28 mouse cellular contexts compared by ENCODE assay signal in genomic region chr5:81623846-81624245, GRCm38 (mm10).
DNase-seq lines count a peak whose midpoint lies in the region; ATAC-seq and TF ChIP-seq lines count a peak whose summit lies in the region.
"Had no signal": no experiment of that assay in that cellular context is flagged by ENCODE, and none has a peak within 500 bp of the region (broad histone marks: within the 10 kb centered on the region; RNA-seq: fewer than 3 reads in every experiment).

No protein-coding gene starts in this region.

- H3K36me3 ChIP-seq in hindbrain, embryonic 11.5 days (ENCODE audit: control insufficient read depth, insufficient read depth, low read length) = no peaks in the 10 kb centered on the region
- H3K36me3 ChIP-seq in hindbrain, embryonic 13.5 days = no peaks in the 10 kb centered on the region
- no peaks in the 10 kb centered on the region for H3K36me3 ChIP-seq in ES-E14 (ENCODE audit: control insufficient read depth, insufficient read depth, low read length, poor library complexity, severe bottlenecking)
- H3K36me3 ChIP-seq: embryonic facial prominence, embryonic 10.5 days; embryonic facial prominence, embryonic 13.5 days; forebrain, embryonic 12.5 days; G1E had no signal

- in situ Hi-C loops in ES-E14 (cut with MboI; ENCODE audit: low sequenced_read_pairs in 2 of 2, unreplicated experiment in 2 of 2) = no loop called here

- no peak overlapping the region for H3K4me3 ChIP-seq in hindbrain, embryonic 11.5 days (ENCODE audit: low read depth, low read length)
- no peak overlapping the region for H3K4me3 ChIP-seq in hindbrain, embryonic 13.5 days
- no peak overlapping the region for H3K4me3 ChIP-seq in ES-E14 (ENCODE audit: insufficient read depth in 1 of 2, low read depth in 1 of 2, low read length in 2 of 2, poor library complexity in 1 of 2, severe bottlenecking in 1 of 2)
- H3K4me3 ChIP-seq: embryonic facial prominence, embryonic 10.5 days; embryonic facial prominence, embryonic 13.5 days; erythroblast, embryonic 14.5 days; forebrain, embryonic 12.5 days; gastrocnemius, adult 2 months had no signal

- ATAC-seq in hindbrain, embryonic 11.5 days (ENCODE audit: low FRiP score) = 0 out of 2 replicates have a peak, but pooled peaks have one; percentile 27
- ATAC-seq in hindbrain, embryonic 13.5 days (ENCODE audit: low FRiP score) = no peak; the same call in 1 of the 2 replicates
- ATAC-seq: CD4-positive, CD25-positive, alpha-beta regulatory T cell, adult 4 months; forebrain, postnatal 0 days; hindbrain, postnatal 0 days; inflammation-experienced regulatory T-cells, adult 6 months; intestine, embryonic 16.5 days had no signal

- 13% methylated on average over 1 of the region's 1 CpGs for WGBS in hindbrain, embryonic 11.5 days
- 10% methylated on average over 1 of the region's 1 CpGs for WGBS in hindbrain, embryonic 13.5 days

- no peaks in the 10 kb centered on the region for H3K4me1 ChIP-seq in hindbrain, embryonic 11.5 days (replicated peaks; ENCODE audit: control insufficient read depth, insufficient read depth, low read length)
- H3K4me1 ChIP-seq in hindbrain, embryonic 13.5 days (replicated peaks) = peaks cover 3% of the 10 kb centered on the region; the same call in 1 of the 2 replicates
- H3K4me1 ChIP-seq in ES-E14 (ENCODE audit: control insufficient read depth in 2 of 2, insufficient read depth in 2 of 2, low read length in 2 of 2, poor library complexity in 1 of 2) = no peaks in the 10 kb centered on the region
- H3K4me1 ChIP-seq: embryonic facial prominence, embryonic 10.5 days; embryonic facial prominence, embryonic 13.5 days; forebrain, embryonic 12.5 days had no signal

- H3K9ac ChIP-seq in hindbrain, embryonic 11.5 days (ENCODE audit: low read depth, low read length) = no peak overlapping the region
- H3K9ac ChIP-seq in hindbrain, embryonic 13.5 days = no peak overlapping the region
- no peak overlapping the region for H3K9ac ChIP-seq in ES-E14 (ENCODE audit: insufficient read depth, low read depth, low read length, poor library complexity, severe bottlenecking)
- H3K9ac ChIP-seq: embryonic facial prominence, embryonic 13.5 days; forebrain, embryonic 12.5 days; forebrain, postnatal 0 days; hindbrain, embryonic 14.5 days had no signal

- no peaks in the 10 kb centered on the region for H3K27me3 ChIP-seq in hindbrain, embryonic 11.5 days (ENCODE audit: control insufficient read depth, insufficient read depth, low read length)
- no peaks in the 10 kb centered on the region for H3K27me3 ChIP-seq in hindbrain, embryonic 13.5 days
- H3K27me3 ChIP-seq: embryonic facial prominence, embryonic 13.5 days; forebrain, embryonic 12.5 days had no signal

- DNase-seq in hindbrain, embryonic 11.5 days (ENCODE audit: low spot score) = peak; percentile 12
- DNase-seq in ES-CJ7 (ENCODE audit: low read depth, low spot score) = peak; percentile 73
- DNase-seq in ES-E14 (ENCODE audit: low read depth, low spot score) = peak; percentile 47
- DNase-seq in ZHBTc4 (ENCODE audit: low read depth, low spot score) = peak; percentile 70
- no peak for DNase-seq in kidney, postnatal 36 days
- DNase-seq in MN1 (ENCODE audit: low spot score) = no peak
- DNase-seq in adrenal gland, postnatal 4 days (ENCODE audit: low spot score in 2 of 2) = no peak
- DNase-seq: adrenal gland, adult 2 months; adrenal gland, postnatal 14 days; cerebellum, adult 18-20 months; cerebellum, adult 9-10 months; cerebellum, postnatal 14 days; forebrain, postnatal 0 days; gastrocnemius, adult 2 months; gastrocnemius, postnatal 14 days; heart, adult 11 months had no signal

- H3K9me3 ChIP-seq in hindbrain, embryonic 11.5 days (ENCODE audit: control insufficient read depth, low read length) = no peaks in the 10 kb centered on the region
- no peaks in the 10 kb centered on the region for H3K9me3 ChIP-seq in hindbrain, embryonic 13.5 days
- H3K9me3 ChIP-seq in ES-E14 (ENCODE audit: control insufficient read depth, insufficient read depth, low read depth, low read length) = no peaks in the 10 kb centered on the region
- H3K9me3 ChIP-seq: embryonic facial prominence, embryonic 10.5 days; embryonic facial prominence, embryonic 13.5 days; forebrain, embryonic 12.5 days; G1E had no signal

- H3K4me2 ChIP-seq in hindbrain, embryonic 11.5 days (replicated peaks; ENCODE audit: low read depth, low read length) = no peak overlapping the region
- H3K4me2 ChIP-seq in hindbrain, embryonic 13.5 days = no peak overlapping the region
- H3K4me2 ChIP-seq: embryonic facial prominence, embryonic 13.5 days; forebrain, embryonic 12.5 days; heart, embryonic 11.5 days; hindbrain, embryonic 14.5 days had no signal

- H3K27ac ChIP-seq in hindbrain, embryonic 11.5 days (ENCODE audit: low read depth, low read length) = no peak overlapping the region
- no peak overlapping the region for H3K27ac ChIP-seq in hindbrain, embryonic 13.5 days
- H3K27ac ChIP-seq in ES-E14 (ENCODE audit: insufficient read depth, low read depth, low read length, poor library complexity, severe bottlenecking) = no peak overlapping the region
- H3K27ac ChIP-seq: embryonic facial prominence, embryonic 10.5 days; embryonic facial prominence, embryonic 13.5 days; forebrain, embryonic 12.5 days; gastrocnemius, adult 2 months; hindbrain, embryonic 14.5 days; hindbrain, postnatal 0 days had no signal

TF ChIP-seq in ES-E14, 5 proteins besides CTCF, POLR2A, EP300 and RAD21:
- TF ChIP-seq CHD2 (IDR thresholded peaks at IDR 0.05; ENCODE audit: low read depth, low read length) (no peak), HCFC1 (IDR thresholded peaks at IDR 0.05; ENCODE audit: borderline replicate concordance, insufficient read depth, low read length) (no peak), ZC3H11A (IDR thresholded peaks at IDR 0.05; ENCODE audit: borderline replicate concordance, low read depth, low read length) (no peak), MAFK (IDR thresholded peaks at IDR 0.05; ENCODE audit: insufficient read depth, low read depth, low read length) (no peak), ZNF384 (IDR thresholded peaks at IDR 0.05; ENCODE audit: low read depth, low read length) (no peak)

Comparison
In these comparisons a context has a peak if more than half of its experiments do, and no peak if none do; other contexts are left out.
1. DNase-seq: peak in hindbrain, embryonic 11.5 days (single experiment), ES-CJ7 (single experiment), ES-E14 (single experiment) and ZHBTc4 (single experiment); none in kidney, postnatal 36 days (0 of 2), MN1 (single experiment) and adrenal gland, postnatal 4 days (0 of 2).